Mouse (Mus musculus) ES-Bruce4 (cell line): ENCODE data around the gene Akt1s1.

Experiments used
- CTCF ChIP-seq: IDR thresholded peaks from one replicate; pipeline ENCODE4 v1.8.1; 2011; ENCODE audit warnings: low read depth, low read length
- POLR2A ChIP-seq: IDR thresholded peaks from one replicate; pipeline ENCODE4 v1.8.1; 2011; ENCODE audit warnings: low read length; ENCODE audit not compliant: insufficient read depth

DNA sequence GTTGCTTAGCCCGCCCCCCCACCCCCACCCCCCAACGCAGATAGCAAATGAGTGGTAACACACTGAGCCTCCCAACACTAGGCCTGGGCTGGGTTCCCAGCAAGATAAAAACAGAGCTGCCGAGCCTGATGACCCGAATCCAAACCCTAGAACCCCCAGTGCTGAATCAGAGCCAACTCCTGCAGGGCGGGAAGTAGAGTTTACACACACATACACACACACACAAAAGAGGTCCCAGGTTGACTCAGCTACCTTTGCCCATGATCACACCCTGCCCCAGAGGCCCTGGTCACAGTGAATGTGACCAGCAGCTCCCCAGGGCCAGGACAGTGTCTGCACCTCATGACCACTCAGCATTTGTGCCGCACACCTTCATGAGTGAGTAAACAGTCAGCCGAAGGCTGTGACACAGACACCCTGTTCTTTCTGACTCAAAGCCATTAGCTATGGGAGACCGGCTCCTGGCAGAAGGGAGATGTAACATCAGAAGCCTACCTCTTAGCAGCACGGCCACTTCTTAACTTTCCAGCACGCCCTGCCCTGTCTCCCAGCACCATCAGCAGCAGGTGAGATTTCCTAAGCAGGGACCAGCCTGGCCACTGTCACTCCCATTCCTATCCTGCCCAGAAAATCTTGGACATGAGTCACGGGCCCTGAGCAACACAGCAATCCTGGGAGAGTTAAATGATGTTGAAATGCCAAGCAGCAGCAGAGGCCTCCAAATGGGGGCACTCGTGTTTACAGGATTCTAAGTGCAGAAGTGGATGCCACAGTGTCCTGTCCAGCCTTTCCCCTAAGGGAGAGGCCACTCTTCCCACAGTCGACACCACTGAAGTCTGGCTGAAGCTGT is 39.7 kb downstream of the Akt1s1 start:
- TF ChIP-seq POLR2A (no peak), CTCF (no peak)
